Mouse (Mus musculus) olfactory bulb, adult 2 months (tissue): ENCODE data around the gene Zbtb49. TPM values are rescaled to one million over a fixed set of nuclear protein-coding genes. Genes with fewer than 3 reads are reported as not detected.

Experiments
- H3K27ac ChIP-seq: fragments of 200-500 bp; 2 replicates; pipeline ENCODE4 v1.5.1; 2012; ENCODE audit warnings: low read depth, low read length; ENCODE audit not compliant: insufficient read depth
- H3K4me1 ChIP-seq: fragments of 200-500 bp; 2 replicates; pipeline ENCODE4 v1.6.1; 2012; ENCODE audit warnings: low read length; ENCODE audit not compliant: control insufficient read depth, insufficient read depth
- H3K4me3 ChIP-seq: fragments of 200-500 bp; 2 replicates; pipeline ENCODE4 v1.5.1; 2012; ENCODE audit warnings: mild to moderate bottlenecking, low read depth, low read length, moderate library complexity; ENCODE audit not compliant: insufficient read depth
- CTCF ChIP-seq: fragments of 200-500 bp; IDR thresholded peaks from 2 replicates; pipeline ENCODE4 v1.5.1; 2012; ENCODE audit warnings: low read depth, mild to moderate bottlenecking, low read length, moderate library complexity; ENCODE audit not compliant: insufficient read depth
- POLR2A ChIP-seq: fragments of 200-500 bp; IDR thresholded peaks from 2 replicates; pipeline ENCODE4 v1.6.1; 2012; ENCODE audit warnings: mild to moderate bottlenecking, low read depth, low read length, moderate library complexity; ENCODE audit not compliant: insufficient read depth
- WGBS: fragments of 180-500 bp; shearing (Covaris S2); methylation state at CpG from one replicate; pipeline ENCODE4 v1.1.7; 2018; 5-methylcytosine and 5-hydroxymethylcytosine counted together
- polyA plus RNA-seq: library from polyadenylated mRNA; stranded (reverse); fragments of >200 nt; gene quantifications from 2 replicates; pipeline ENCODE4 v1.2.4, GENCODE M21; 2012; ENCODE audit warnings: low replicate concordance; ENCODE audit not compliant: missing spikeins, insufficient read depth, insufficient read length

Gene Zbtb49
- polyA plus RNA-seq, 1 experiment: not detected

DNA sequence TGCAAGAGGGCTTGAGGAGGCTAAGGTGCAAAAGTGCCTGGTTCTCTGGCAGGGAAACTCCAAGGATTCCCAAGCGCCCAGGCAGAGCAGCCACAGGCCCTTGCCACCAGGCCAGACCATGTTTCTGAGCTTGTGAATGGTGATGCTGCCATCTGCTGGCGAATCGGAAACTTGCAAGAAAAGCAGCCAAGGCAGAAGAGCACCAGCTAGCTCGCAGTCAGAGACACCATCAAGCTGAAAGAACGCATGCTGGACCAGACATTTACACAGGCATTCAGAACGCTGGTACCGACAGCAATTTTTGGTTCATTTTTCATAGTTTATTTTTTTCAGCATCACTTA lies 22.8 kb downstream of the Zbtb49 start:
- Histone ChIP-seq H3K27ac (no peak overlapping the region), H3K4me1 (no peaks in the 10 kb centered on the region), H3K4me3 (no peak overlapping the region)
- TF ChIP-seq CTCF: peak; percentile 83
- no peak for TF ChIP-seq POLR2A
- 15% methylated on average over 7 of the region's 7 CpGs for WGBS

DNA sequence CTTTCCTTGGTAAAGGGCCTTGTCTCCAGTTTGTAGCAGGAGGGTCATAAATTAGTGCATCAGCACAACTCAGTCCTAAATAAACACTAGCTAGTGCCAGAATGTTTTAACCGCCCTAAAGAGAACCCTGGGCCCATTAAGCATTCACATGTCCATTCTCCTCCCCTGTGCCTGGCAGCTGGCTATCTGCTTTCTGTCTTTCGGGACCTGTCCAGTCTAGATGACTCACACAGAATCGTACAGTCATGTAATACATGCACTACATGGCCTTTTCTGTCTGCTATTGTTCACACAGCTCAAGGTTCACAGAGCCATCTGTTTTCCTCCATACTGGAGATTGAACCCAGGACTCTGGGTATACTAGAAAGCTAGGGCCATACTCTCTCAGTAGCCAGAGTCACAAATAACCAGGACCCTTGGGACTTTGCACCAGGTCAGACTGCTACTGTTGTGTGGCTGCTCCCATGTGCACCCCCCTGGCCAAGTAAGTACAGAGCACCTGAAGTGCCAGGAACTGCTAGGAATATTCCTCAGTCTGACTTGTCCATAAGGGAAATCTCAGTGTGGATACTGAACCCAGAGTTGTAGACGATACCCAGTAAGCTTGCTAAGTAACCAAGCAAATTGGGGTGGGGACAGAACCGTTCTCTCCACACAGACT lies 23.3 kb downstream of the Zbtb49 start:
- no peak overlapping the region for H3K4me3 ChIP-seq
- no peaks in the 10 kb centered on the region for H3K4me1 ChIP-seq
- H3K27ac ChIP-seq: no peak overlapping the region
- TF ChIP-seq CTCF (no peak), POLR2A (no peak)
- 74% methylated on average over 5 of the region's 5 CpGs for WGBS

DNA sequence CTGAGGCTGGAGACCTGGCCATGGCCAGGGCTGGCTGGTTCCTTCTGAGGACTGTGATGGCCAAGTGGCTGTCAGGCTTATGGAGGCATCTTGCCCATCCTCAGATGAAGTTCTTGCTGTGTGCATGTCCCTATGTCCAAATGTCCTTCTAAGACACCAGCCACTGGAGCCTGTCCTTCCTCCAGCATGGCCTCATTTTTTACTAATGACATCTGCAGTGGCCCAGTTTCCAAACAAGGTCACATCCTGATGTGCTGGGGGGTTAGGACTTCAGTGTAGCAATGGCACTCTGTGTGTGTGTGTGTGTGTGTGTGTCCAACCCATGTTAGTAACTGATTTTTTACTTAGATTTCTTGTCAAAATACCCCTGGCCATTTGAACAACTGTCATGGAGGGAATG lies 24.3 kb downstream of the Zbtb49 start:
- Histone ChIP-seq H3K27ac (no peak overlapping the region), H3K4me1 (no peaks in the 10 kb centered on the region), H3K4me3 (no peak overlapping the region)
- TF ChIP-seq POLR2A (no peak), CTCF (no peak)

DNA sequence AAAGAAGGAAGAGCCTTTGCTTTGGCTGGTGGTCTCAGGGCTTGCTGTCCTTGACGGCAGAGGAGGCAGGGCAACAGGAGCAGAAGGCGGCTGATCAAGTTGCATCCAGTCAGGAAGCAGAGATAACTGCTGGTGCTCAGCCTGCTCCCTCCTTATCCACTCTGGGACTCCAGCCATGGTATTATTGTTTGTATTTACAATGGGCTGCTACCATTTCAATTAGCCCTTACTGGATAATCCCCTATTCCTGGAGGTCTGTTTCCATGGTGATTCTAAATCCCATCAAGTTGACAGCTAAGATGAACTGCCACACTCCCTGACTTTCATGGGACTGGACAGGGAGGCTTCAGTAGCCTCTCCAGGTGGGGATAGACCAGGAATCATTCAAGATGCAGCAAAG lies 25.3 kb downstream of the Zbtb49 start:
- Histone ChIP-seq H3K27ac (no peak overlapping the region), H3K4me1 (no peaks in the 10 kb centered on the region), H3K4me3 (no peak overlapping the region)
- TF ChIP-seq POLR2A: no peak
- TF ChIP-seq CTCF: no peak
- 46% methylated on average over 2 of the region's 2 CpGs for WGBS

DNA sequence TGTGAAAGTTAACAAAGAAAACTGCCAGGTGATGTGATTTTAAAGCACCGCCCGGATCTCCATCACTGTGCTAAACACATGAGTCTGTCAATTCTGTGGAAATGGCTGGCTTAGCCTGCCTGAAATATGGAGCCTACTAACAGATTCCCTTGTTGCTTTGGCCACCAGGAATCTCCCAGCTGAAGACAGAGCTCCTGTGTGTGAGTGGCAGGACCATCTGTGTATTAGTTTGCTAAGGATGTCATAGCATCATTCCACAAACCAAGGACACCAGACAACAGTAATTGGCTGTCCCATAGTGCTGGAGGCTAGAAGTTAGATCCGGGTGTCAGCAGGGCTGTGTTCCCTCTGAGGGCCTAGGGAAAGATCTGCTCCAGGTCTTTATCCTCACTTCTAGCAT lies 29.4 kb downstream of the Zbtb49 start:
- no peaks in the 10 kb centered on the region for H3K4me1 ChIP-seq
- 93% methylated on average over 3 of the region's 3 CpGs for WGBS

GRCm38 (mm10) chr5:38187006-38187405 lies 33.3 kb downstream of the Zbtb49 start:
- Histone ChIP-seq H3K4me1 (no peaks in the 10 kb centered on the region), H3K27ac (no peak overlapping the region), H3K4me3 (no peak overlapping the region)
- WGBS: 89% methylated on average over 2 of the region's 2 CpGs
- no peak for TF ChIP-seq POLR2A
- no peak for TF ChIP-seq CTCF

More for the DNA sequence above, 29.4 kb downstream of the Zbtb49 start:
- Histone ChIP-seq H3K27ac (no peak overlapping the region), H3K4me3 (no peak overlapping the region)
- TF ChIP-seq CTCF (no peak), POLR2A (no peak)

GRCm38 (mm10) chr5:38184688-38185285 lies 35.5 kb downstream of the Zbtb49 start:
- H3K27ac ChIP-seq: no peak overlapping the region
- 87% methylated on average over 6 of the region's 6 CpGs for WGBS
- H3K4me3 ChIP-seq: no peak overlapping the region
- no peaks in the 10 kb centered on the region for H3K4me1 ChIP-seq
- TF ChIP-seq POLR2A (no peak), CTCF (no peak)

DNA sequence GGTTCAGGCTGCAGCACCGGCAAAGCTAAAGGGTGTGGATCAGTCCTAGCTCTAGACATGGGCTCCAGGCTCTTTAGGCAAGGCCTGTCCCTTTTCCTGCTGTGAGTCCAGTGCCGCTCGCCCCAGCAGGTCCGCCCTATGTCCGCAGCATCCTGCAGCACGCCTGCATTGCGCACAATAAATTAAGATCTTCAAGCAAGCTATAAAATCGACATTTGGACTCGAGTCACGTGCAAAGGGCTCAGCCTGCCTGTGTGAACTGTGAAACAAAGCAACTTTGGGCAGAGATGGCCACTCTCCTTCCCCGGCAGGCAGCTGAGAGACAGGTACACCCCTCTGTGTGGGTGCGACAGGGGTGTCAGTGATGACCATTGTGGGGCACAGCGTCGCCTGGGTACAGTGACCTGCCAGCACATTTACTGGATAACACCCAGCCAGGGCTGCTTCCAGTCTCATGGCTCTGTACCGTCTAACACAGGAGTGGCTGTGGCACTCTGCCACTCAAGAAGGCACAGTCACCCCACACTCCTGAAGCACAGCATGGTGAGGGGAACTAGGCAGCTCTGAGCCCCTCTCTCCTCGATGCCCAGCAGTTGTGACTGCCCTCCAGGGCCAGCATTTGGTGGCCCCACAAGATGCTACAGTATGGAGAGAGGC lies 45.9 kb downstream of the Zbtb49 start:
- H3K4me1 ChIP-seq: no peaks in the 10 kb centered on the region
- 83% methylated on average over 16 of the region's 16 CpGs for WGBS
- TF ChIP-seq POLR2A: no peak
- no peak for TF ChIP-seq CTCF
- no peak overlapping the region for H3K27ac ChIP-seq
- H3K4me3 ChIP-seq: no peak overlapping the region

DNA sequence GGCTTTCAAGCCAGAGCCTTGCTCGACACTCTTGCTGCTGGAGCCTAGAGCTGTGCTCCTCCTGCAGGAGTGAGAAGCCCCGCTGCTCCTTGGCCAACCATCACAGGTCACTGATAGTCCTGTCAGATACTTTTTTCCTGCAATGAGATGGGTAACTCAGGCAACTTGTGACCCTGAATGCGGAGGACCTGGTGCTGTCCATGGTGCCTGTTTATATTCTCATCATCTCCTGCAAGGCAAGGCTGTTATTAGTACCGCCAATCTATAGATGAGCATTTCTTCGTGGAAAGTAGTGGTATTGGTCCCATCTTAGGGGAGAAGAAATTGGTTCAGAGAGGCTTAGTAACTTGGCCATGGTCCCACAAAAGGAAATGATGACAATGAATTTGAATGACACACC lies 46.5 kb downstream of the Zbtb49 start:
- H3K4me1 ChIP-seq: no peaks in the 10 kb centered on the region
- TF ChIP-seq CTCF (no peak), POLR2A (no peak)
- H3K4me3 ChIP-seq: no peak overlapping the region
- WGBS: 66% methylated on average over 5 of the region's 5 CpGs
- no peak overlapping the region for H3K27ac ChIP-seq
